Mouse (Mus musculus): Measurements from ENCODE around the gene Defb41. TPM values are rescaled to one million over a fixed set of nuclear protein-coding genes. Genes with fewer than 3 reads are reported as not detected.
"Not testable (repeated sequence)": the region's sequence is repeated elsewhere in the genome, so short reads cannot be mapped to it uniquely, and the experiment has no call there.

Defb41 gene
- total RNA-seq (2015) (not detected in 2 replicates), total RNA-seq (2017) (not detected in 2 replicates)

DNA sequence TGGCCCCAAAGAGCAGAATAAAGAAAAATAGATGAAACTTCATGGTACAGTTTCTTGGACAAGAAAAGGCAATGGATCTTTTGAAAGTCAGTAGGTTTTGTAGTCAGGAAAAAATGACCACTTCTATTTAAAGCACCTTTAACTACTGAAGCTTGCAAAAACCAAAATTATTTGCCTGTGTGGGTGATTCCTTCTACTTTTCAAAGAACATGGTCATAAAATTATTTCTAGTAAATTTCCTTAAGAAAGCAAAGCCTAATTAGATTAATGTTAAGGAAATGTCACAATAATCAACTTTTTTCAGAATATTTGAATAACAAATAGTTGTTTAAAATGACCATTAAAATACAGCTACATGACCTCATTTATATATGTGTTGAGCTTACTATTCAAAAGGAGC lies at the start of gene Defb41:
TSS of gene Defb41 (minus strand) at position 101 of the 400 bp plus-strand sequence.
- ATAC-seq (ENCODE audit: poor library complexity, severe bottlenecking) = no peak

DNA sequence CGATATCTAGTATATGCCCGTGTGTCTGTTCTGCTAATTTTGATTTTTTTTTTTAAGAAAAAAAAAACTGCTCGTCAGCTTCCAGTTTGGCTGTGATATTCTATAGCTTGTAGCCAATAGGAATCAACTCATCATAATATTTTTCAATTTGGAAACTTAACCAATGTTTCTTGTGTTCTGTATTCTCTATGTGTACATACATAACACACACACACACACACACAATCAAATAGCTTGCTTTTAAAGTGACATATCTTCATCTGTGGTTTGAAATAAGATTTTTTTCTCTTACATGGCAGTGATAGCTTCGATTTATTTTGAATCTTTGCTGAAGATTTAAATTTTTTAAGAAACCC lies 43.5 kb upstream of the Defb41 start:
- ATAC-seq (ENCODE audit: poor library complexity, severe bottlenecking) = no peak

- ATAC-seq (ENCODE audit: poor library complexity, severe bottlenecking) = no peak
Measured at GRCm38 (mm10) chr1:18307545-18308473, 42.9 kb upstream of the Defb41 start.

GRCm38 (mm10) chr1:18292515-18292914 lies 27.6 kb upstream of the Defb41 start:
- no peak for ATAC-seq (ENCODE audit: poor library complexity, severe bottlenecking)

DNA sequence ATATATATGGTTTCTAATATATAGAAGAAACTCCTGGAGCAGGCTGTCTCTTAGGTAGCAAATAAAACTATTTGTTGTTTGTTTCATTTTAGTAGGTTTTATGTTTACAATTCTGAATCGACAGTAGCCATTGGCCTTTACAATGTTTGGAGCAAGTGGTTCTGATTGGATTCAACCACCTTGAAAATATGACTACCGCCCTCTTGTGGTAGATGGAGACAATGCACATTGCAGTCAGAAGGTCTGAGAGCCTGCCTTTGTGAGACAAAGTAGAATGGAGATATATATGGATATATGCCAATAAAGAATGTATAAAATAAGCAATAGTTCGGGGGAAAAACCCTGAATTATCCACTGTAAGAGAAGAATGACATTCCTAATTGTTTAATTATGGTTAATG lies 23.9 kb upstream of the Defb41 start:
- ATAC-seq (ENCODE audit: poor library complexity, severe bottlenecking) = no peak

GRCm38 (mm10) chr1:18287371-18287770 lies 22.4 kb upstream of the Defb41 start:
- ATAC-seq (ENCODE audit: poor library complexity, severe bottlenecking) = no peak

GRCm38 (mm10) chr1:18271095-18271494 lies 6.2 kb upstream of the Defb41 start:
- no peak for ATAC-seq (ENCODE audit: poor library complexity, severe bottlenecking)

DNA sequence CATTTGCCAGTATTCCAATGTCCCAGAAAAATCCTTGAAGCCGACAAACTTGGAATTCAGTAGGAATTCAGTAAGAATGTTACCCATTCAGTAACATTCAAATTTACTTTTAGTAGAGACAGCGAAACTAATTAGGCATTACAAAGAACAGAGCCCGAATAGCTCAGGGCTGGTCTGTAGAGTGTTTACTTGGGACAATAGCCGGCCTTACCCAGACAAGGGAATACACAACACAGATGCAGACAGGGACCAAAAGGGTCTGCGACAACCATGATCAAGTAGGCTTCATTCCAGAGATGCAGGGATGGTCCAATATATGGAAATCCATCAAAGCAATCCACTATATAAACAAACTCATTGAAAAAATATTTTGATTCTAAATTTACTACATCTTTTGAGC lies 3.9 kb upstream of the Defb41 start:
- ATAC-seq (ENCODE audit: poor library complexity, severe bottlenecking) = no peak

DNA sequence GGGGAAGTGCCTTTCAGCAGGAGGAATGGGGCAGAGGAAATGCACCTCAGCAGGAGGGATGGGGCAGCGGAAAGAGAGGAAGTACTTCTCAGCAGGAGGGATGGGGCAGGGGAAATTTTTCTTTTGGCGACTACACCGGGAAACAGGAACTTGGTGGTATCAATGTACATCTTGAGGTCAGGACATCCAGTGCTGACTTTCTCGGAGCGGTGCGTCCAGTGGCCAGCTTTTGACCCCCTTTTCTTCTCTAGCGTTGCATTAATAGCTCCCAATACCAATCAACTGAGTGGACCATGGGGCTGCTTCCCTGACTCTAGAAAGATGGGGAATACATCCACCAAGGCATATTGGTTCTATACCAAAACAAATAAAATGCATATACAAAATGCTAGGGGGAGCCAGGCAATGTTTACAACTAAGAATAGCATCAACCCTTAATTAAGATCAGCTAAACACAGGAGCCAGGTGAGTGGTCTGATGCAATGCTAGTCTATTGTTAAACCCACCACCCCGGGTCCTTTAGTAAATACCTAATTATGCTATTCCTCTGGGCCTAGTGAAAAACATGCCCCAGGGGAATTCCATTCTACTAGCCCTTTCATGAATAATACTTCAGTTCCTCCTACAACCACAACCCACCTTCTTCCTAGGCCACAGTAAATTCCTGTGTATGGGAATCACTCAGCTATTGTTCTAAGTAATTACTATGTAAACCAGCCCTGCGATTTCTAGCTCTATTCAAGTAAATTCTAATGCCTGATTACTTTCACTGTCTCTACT lies 18.9 kb downstream of the Defb41 start:
- ATAC-seq (ENCODE audit: poor library complexity, severe bottlenecking) = not testable (repeated sequence)

- no peak for ATAC-seq (ENCODE audit: poor library complexity, severe bottlenecking)
Measured at GRCm38 (mm10) chr1:18237343-18237742, 27.6 kb downstream of the Defb41 start, which contains the start of gene Defb18. Gene Defb18 (minus strand): TSS chr1:18237443.

DNA sequence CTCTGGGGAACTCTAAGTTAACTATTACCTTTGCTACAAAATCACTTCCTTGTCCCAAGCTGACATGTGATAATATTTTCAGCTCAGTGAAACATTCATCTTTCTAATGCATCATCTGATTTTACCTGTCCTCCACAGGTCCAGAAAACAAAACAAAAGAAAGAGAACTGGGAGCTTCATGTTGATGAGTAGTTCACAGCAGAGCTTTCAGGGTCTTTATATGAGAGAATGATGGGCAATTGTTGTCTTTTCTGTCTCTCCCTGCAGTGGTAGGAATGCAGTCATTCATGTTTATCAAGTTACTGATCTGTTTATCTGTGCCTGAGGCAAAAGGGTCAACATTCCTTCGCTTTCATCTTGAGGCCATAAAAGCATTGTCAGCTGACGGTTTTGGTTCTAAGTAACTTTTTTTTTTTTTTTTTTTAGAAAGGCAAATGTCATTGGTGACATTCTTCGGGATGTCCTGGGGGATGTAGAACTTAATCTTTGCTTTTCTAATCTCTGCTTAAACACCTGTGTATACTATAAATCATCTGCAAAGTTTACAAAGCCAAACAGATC lies 41.5 kb downstream of the Defb41 start:
- ATAC-seq (ENCODE audit: poor library complexity, severe bottlenecking) = no peak

Other genes starting within 250 kb of the Defb41 start
- gene Crisp4, start 119.2 kb downstream of the Defb41 start, total RNA-seq (2015) = not detected in 2 replicates
- gene Crisp4, start 119.2 kb downstream of the Defb41 start, total RNA-seq (2017) = not detected in 2 replicates
- not detected in 2 replicates for gene Defb18, start 27.7 kb downstream of the Defb41 start, total RNA-seq (2015)
- gene Defb18, start 27.7 kb downstream of the Defb41 start, total RNA-seq (2017) = not detected in 2 replicates

Measured in megakaryocyte, adult 5-6 weeks (primary cell).